Mouse (Mus musculus) adrenal gland, postnatal 10 days (tissue): Measurements from ENCODE around the gene Ap2a2. TPM values are rescaled to one million over a fixed set of nuclear protein-coding genes. Genes with fewer than 3 reads are reported as not detected.
A peak's percentile ranks its signal among the peaks of the same experiment; 100 is the strongest.
"Not testable (repeated sequence)": the region's sequence is repeated elsewhere in the genome, so short reads cannot be mapped to it uniquely, and the experiment has no call there.

Experiments
- DNase-seq: peaks from one replicate; pipeline ENCODE4 v3.0.0; 2021; ENCODE audit warnings: mixed read lengths
- total RNA-seq, 2 experiments: library from RNA; stranded (reverse); gene quantifications; 2 replicates each; pipeline ENCODE4 v1.2.3; 2021

Gene Ap2a2
- total RNA-seq, 2 experiments from 2014 or later: 68.5 to 70.2 TPM

- no peak for DNase-seq
Measured at GRCm38 (mm10) chr7:141596971-141597370, 35.0 kb downstream of the Ap2a2 start.

- no peak for DNase-seq
Measured at GRCm38 (mm10) chr7:141597563-141597962, 35.6 kb downstream of the Ap2a2 start.

GRCm38 (mm10) chr7:141607717-141608116, 45.7 kb downstream of the Ap2a2 start:
- DNase-seq: no peak

GRCm38 (mm10) chr7:141609719-141610514, 47.9 kb downstream of the Ap2a2 start:
- DNase-seq: no peak

- peak; percentile 49 for DNase-seq
Measured at GRCm38 (mm10) chr7:141611711-141612370, 49.9 kb downstream of the Ap2a2 start.

- DNase-seq: no peak
Measured at GRCm38 (mm10) chr7:141612371-141612760, 50.4 kb downstream of the Ap2a2 start.

GRCm38 (mm10) chr7:141612791-141613190, 50.8 kb downstream of the Ap2a2 start:
- DNase-seq: peak; percentile 71

- no peak for DNase-seq
Measured at GRCm38 (mm10) chr7:141614329-141614832, 52.4 kb downstream of the Ap2a2 start.

GRCm38 (mm10) chr7:141624214-141624613, 62.2 kb downstream of the Ap2a2 start:
- no peak for DNase-seq

- no peak for DNase-seq
Measured at GRCm38 (mm10) chr7:141625120-141625810, 63.3 kb downstream of the Ap2a2 start.

GRCm38 (mm10) chr7:141628018-141628417, 66.0 kb downstream of the Ap2a2 start:
- DNase-seq: no peak

GRCm38 (mm10) chr7:141629241-141629640, 67.3 kb downstream of the Ap2a2 start:
- DNase-seq: no peak

GRCm38 (mm10) chr7:141638077-141638476, 76.1 kb downstream of the Ap2a2 start:
- DNase-seq: not testable (repeated sequence)

- not testable (repeated sequence) for DNase-seq
Measured at GRCm38 (mm10) chr7:141638513-141639334, 76.8 kb downstream of the Ap2a2 start.

GRCm38 (mm10) chr7:141639335-141639890, 77.4 kb downstream of the Ap2a2 start:
- not testable (repeated sequence) for DNase-seq

- DNase-seq: no peak
Measured at GRCm38 (mm10) chr7:141642375-141642774, 80.4 kb downstream of the Ap2a2 start.

- peak; percentile 30 for DNase-seq
Measured at GRCm38 (mm10) chr7:141643160-141643559, 81.2 kb downstream of the Ap2a2 start.

- no peak for DNase-seq
Measured at GRCm38 (mm10) chr7:141647083-141647482, 85.1 kb downstream of the Ap2a2 start.

GRCm38 (mm10) chr7:141647815-141648214, 85.8 kb downstream of the Ap2a2 start:
- no peak for DNase-seq

GRCm38 (mm10) chr7:141652191-141652590, 90.2 kb downstream of the Ap2a2 start:
- no peak for DNase-seq

- no peak for DNase-seq
Measured at GRCm38 (mm10) chr7:141660346-141660745, 98.4 kb downstream of the Ap2a2 start.

GRCm38 (mm10) chr7:141661481-141661880, 99.5 kb downstream of the Ap2a2 start:
- DNase-seq: no peak
